Mouse (Mus musculus) bone marrow, adult 2 months (tissue): ENCODE data around the gene Itpk1.

Experiments used
- CTCF ChIP-seq: fragments of 200-500 bp; IDR thresholded peaks from 2 replicates; pipeline ENCODE4 v1.5.1; 2011; ENCODE audit warnings: low read length, control low read depth; ENCODE audit not compliant: control insufficient read depth, insufficient read depth
- POLR2A ChIP-seq: fragments of 200-500 bp; IDR thresholded peaks from 2 replicates; pipeline ENCODE4 v1.6.1; 2011; ENCODE audit warnings: low read depth, mild to moderate bottlenecking, control low read depth, low read length, borderline replicate concordance; ENCODE audit not compliant: control insufficient read depth

- TF ChIP-seq CTCF (no peak), POLR2A (no peak)
These were observed 83.5 kb downstream of the Itpk1 start for GRCm38 (mm10) chr12:102621205-102621604.
